22 mouse cellular contexts compared by ENCODE assay signal in the genomic region with DNA sequence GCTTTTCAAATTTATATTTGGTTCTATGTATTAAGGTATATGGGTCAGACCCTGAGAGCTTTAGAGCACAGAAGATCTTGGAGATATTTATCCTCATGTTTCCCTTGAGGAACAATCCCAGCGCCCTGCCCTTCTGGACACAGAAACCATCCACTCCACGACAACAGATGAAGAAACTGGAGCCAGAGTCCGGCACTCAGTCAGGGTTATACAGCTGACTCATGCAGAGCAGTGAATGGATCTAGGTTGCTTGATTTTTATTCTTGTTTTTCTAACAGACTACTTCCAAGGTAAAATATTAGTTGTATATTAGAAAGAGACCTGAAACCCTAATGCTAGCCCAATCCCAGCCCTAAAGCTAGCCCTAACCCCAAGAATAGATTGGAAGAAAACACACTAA. TPM values are rescaled to one million over a fixed set of nuclear protein-coding genes. Genes with fewer than 3 reads are reported as not detected.
"Had no signal": no experiment of that assay in that cellular context is flagged by ENCODE, and none has a peak within 500 bp of the region (broad histone marks: within the 10 kb centered on the region; RNA-seq: fewer than 3 reads in every experiment).

No protein-coding gene starts in this region.

- H3K4me2 ChIP-seq: limb, embryonic 13.5 days; liver, embryonic 12.5 days; liver, embryonic 15.5 days; lung, embryonic 15.5 days; stomach, embryonic 15.5 days had no signal

- H3K27me3 ChIP-seq: liver, embryonic 15.5 days; lung, embryonic 15.5 days; neural tube, embryonic 12.5 days; neural tube, embryonic 15.5 days; stomach, embryonic 15.5 days had no signal

- H3K4me1 ChIP-seq: liver, embryonic 12.5 days; liver, embryonic 15.5 days; lung, embryonic 15.5 days; megakaryocyte, embryonic 14.5 days; stomach, embryonic 15.5 days had no signal

- H3K4me3 ChIP-seq: layer of hippocampus, adult 2 months; limb, embryonic 10.5 days; limb, embryonic 13.5 days; liver, embryonic 12.5 days; liver, embryonic 15.5 days; lung, embryonic 15.5 days; megakaryocyte, embryonic 14.5 days; neural tube, embryonic 12.5 days; neural tube, embryonic 15.5 days; stomach, embryonic 15.5 days had no signal

- H3K36me3 ChIP-seq: limb, embryonic 10.5 days; limb, embryonic 13.5 days; liver, embryonic 12.5 days; liver, embryonic 15.5 days; lung, embryonic 15.5 days; neural tube, embryonic 12.5 days; neural tube, embryonic 15.5 days; stomach, embryonic 15.5 days had no signal

- H3K9me3 ChIP-seq: limb, embryonic 10.5 days; limb, embryonic 13.5 days; liver, embryonic 12.5 days; liver, embryonic 15.5 days; lung, embryonic 15.5 days; megakaryocyte, embryonic 14.5 days; neural tube, embryonic 12.5 days; neural tube, embryonic 15.5 days; stomach, embryonic 15.5 days had no signal

- DNase-seq: kidney, adult 2 months; kidney, postnatal 25 days; layer of hippocampus, adult 9-11 months; liver; lung, adult 18-20 months; lung, postnatal 10 days; lung, postnatal 36 days; right cerebral cortex, adult 18-20 months; right cerebral cortex, postnatal 14 days; spleen, adult 18-20 months; thymus, postnatal 25 days had no signal

- H3K9ac ChIP-seq: limb, embryonic 13.5 days; liver, embryonic 12.5 days; liver, embryonic 15.5 days; lung, embryonic 15.5 days; neural tube, embryonic 15.5 days; stomach, embryonic 15.5 days had no signal

- H3K27ac ChIP-seq: kidney, postnatal 0 days; limb, embryonic 10.5 days; limb, embryonic 13.5 days; liver, embryonic 12.5 days; liver, embryonic 15.5 days; lung, embryonic 15.5 days; neural tube, embryonic 12.5 days; stomach, embryonic 15.5 days had no signal

- ATAC-seq: liver, embryonic 12.5 days had no signal

RNA-seq across cellular contexts. Expression of a gene that starts 30.4 kb away (rescaled TPM):
- polyA plus RNA-seq: limb, embryonic 10.5 days had no signal
